In genomic region chr11:49820928-49821327, GRCm38 (mm10) we compare ENCODE assay signal across 26 mouse cellular contexts. TPM values are rescaled to one million over a fixed set of nuclear protein-coding genes. Genes with fewer than 3 reads are reported as not detected.
DNase-seq lines count a peak whose midpoint lies in the region; ATAC-seq and TF ChIP-seq lines count a peak whose summit lies in the region.
"Had no signal": no experiment of that assay in that cellular context is flagged by ENCODE, and none has a peak within 500 bp of the region (broad histone marks: within the 10 kb centered on the region; RNA-seq: fewer than 3 reads in every experiment).

No protein-coding gene starts in this region.

- TF ChIP-seq CTCF in intestine, postnatal 0 days (IDR thresholded peaks at IDR 0.05; ENCODE audit: low read depth), result no peak

- H3K4me3 ChIP-seq in intestine, embryonic 14.5 days (ENCODE audit: low read depth, low read length), result no peak overlapping the region
- no peak overlapping the region for H3K4me3 ChIP-seq in intestine, postnatal 0 days (ENCODE audit: low read depth, low read length)
- H3K4me3 ChIP-seq in intestine, embryonic 15.5 days (replicated peaks), result no peak overlapping the region
- H3K4me3 ChIP-seq in stomach, embryonic 15.5 days (replicated peaks), result no peak overlapping the region
- H3K4me3 ChIP-seq: embryonic facial prominence, embryonic 12.5 days; embryonic facial prominence, embryonic 15.5 days; forebrain, embryonic 12.5 days; forebrain, embryonic 15.5 days; heart, embryonic 12.5 days; heart, embryonic 15.5 days; hindbrain, embryonic 10.5 days; hindbrain, embryonic 13.5 days had no signal

- H3K27ac ChIP-seq in intestine, embryonic 14.5 days (ENCODE audit: low read depth), result no peak overlapping the region
- H3K27ac ChIP-seq in intestine, postnatal 0 days (ENCODE audit: low read depth, low read length), result no peak overlapping the region
- no peak overlapping the region for H3K27ac ChIP-seq in intestine, embryonic 15.5 days
- no peak overlapping the region for H3K27ac ChIP-seq in stomach, embryonic 15.5 days
- H3K27ac ChIP-seq: embryonic facial prominence, embryonic 12.5 days; embryonic facial prominence, embryonic 15.5 days; forebrain, embryonic 12.5 days; forebrain, embryonic 15.5 days; heart, embryonic 15.5 days; hindbrain, embryonic 10.5 days; hindbrain, embryonic 13.5 days had no signal

- H3K4me1 ChIP-seq in intestine, embryonic 14.5 days (replicated peaks; ENCODE audit: control insufficient read depth, insufficient read depth, low read length), result no peaks in the 10 kb centered on the region
- no peaks in the 10 kb centered on the region for H3K4me1 ChIP-seq in intestine, postnatal 0 days (replicated peaks; ENCODE audit: control insufficient read depth, insufficient read depth, low read length)
- no peaks in the 10 kb centered on the region for H3K4me1 ChIP-seq in intestine, embryonic 15.5 days (replicated peaks)
- H3K4me1 ChIP-seq in stomach, embryonic 15.5 days, result no peaks in the 10 kb centered on the region
- H3K4me1 ChIP-seq: embryonic facial prominence, embryonic 12.5 days; embryonic facial prominence, embryonic 15.5 days; forebrain, embryonic 12.5 days; heart, embryonic 12.5 days; heart, embryonic 15.5 days; hindbrain, embryonic 10.5 days; hindbrain, embryonic 13.5 days had no signal

- 0 out of 2 replicates have a peak, but pooled peaks have one; percentile 23 for ATAC-seq in intestine, embryonic 14.5 days (replicated peaks; ENCODE audit: low FRiP score, low TSS enrichment, low read depth)
- no peak for ATAC-seq in intestine, postnatal 0 days
- peak; percentile 63 for ATAC-seq in intestine, embryonic 15.5 days
- 0 out of 2 replicates have a peak, but pooled peaks have one; percentile 35 for ATAC-seq in stomach, embryonic 15.5 days (ENCODE audit: insufficient read depth, low FRiP score, low read depth)
- ATAC-seq in erythroid progenitor cell, adult 5-6 weeks (replicated peaks; ENCODE audit: low FRiP score, poor library complexity, severe bottlenecking), result no peak
- ATAC-seq: forebrain, embryonic 15.5 days; hindbrain, embryonic 16.5 days had no signal

- no peak overlapping the region for H3K9ac ChIP-seq in intestine, embryonic 14.5 days (ENCODE audit: low read length)
- no peak overlapping the region for H3K9ac ChIP-seq in intestine, postnatal 0 days (ENCODE audit: low read depth, low read length)
- H3K9ac ChIP-seq in intestine, embryonic 15.5 days, result no peak overlapping the region
- H3K9ac ChIP-seq in stomach, embryonic 15.5 days, result no peak overlapping the region
- H3K9ac ChIP-seq: embryonic facial prominence, embryonic 12.5 days; embryonic facial prominence, embryonic 15.5 days; forebrain, embryonic 12.5 days; forebrain, embryonic 15.5 days; heart, embryonic 12.5 days; heart, embryonic 15.5 days; hindbrain, embryonic 13.5 days had no signal

- no peak overlapping the region for H3K4me2 ChIP-seq in intestine, embryonic 14.5 days (ENCODE audit: low read length)
- no peak overlapping the region for H3K4me2 ChIP-seq in intestine, postnatal 0 days (replicated peaks; ENCODE audit: low read depth)
- H3K4me2 ChIP-seq in intestine, embryonic 15.5 days (replicated peaks), result no peak overlapping the region
- H3K4me2 ChIP-seq in stomach, embryonic 15.5 days, result no peak overlapping the region
- H3K4me2 ChIP-seq: embryonic facial prominence, embryonic 12.5 days; embryonic facial prominence, embryonic 15.5 days; forebrain, embryonic 12.5 days; forebrain, embryonic 15.5 days; heart, embryonic 12.5 days; heart, embryonic 15.5 days; hindbrain, embryonic 13.5 days had no signal

- peaks cover 29% of the 10 kb centered on the region for H3K36me3 ChIP-seq in intestine, embryonic 14.5 days (ENCODE audit: control insufficient read depth, insufficient read depth, low read length)
- H3K36me3 ChIP-seq in intestine, postnatal 0 days (ENCODE audit: control insufficient read depth, insufficient read depth), result no peaks in the 10 kb centered on the region
- no peaks in the 10 kb centered on the region for H3K36me3 ChIP-seq in intestine, embryonic 15.5 days
- H3K36me3 ChIP-seq in stomach, embryonic 15.5 days, result no peaks in the 10 kb centered on the region
- H3K36me3 ChIP-seq: heart, embryonic 15.5 days had no signal

- no peaks in the 10 kb centered on the region for H3K27me3 ChIP-seq in intestine, embryonic 14.5 days (replicated peaks; ENCODE audit: control insufficient read depth, insufficient read depth, low read length)
- no peaks in the 10 kb centered on the region for H3K27me3 ChIP-seq in intestine, postnatal 0 days (replicated peaks; ENCODE audit: control insufficient read depth, insufficient read depth, low read length)
- H3K27me3 ChIP-seq in intestine, embryonic 15.5 days (replicated peaks), result no peaks in the 10 kb centered on the region
- H3K27me3 ChIP-seq in stomach, embryonic 15.5 days (replicated peaks), result no peaks in the 10 kb centered on the region
- H3K27me3 ChIP-seq: embryonic facial prominence, embryonic 12.5 days; embryonic facial prominence, embryonic 15.5 days; forebrain, embryonic 12.5 days; forebrain, embryonic 15.5 days; heart, embryonic 12.5 days; heart, embryonic 15.5 days; hindbrain, embryonic 13.5 days had no signal

- no peak for DNase-seq in intestine, embryonic 14.5 days (ENCODE audit: low spot score)
- no peak for DNase-seq in ovary, postnatal 36 days (ENCODE audit: low spot score)
- no peak for DNase-seq in retina, postnatal 1 day
- DNase-seq: adrenal gland, adult 2 months; adrenal gland, postnatal 14 days; cerebellum, adult 11 months; cerebellum, adult 2 months; cerebellum, adult 9-11 months; cerebellum, postnatal 25 days; gastrocnemius, postnatal 10 days; heart, adult 11 months; heart, postnatal 10 days; heart, postnatal 36 days had no signal

- no peaks in the 10 kb centered on the region for H3K9me3 ChIP-seq in intestine, embryonic 14.5 days (ENCODE audit: control insufficient read depth, low read length)
- H3K9me3 ChIP-seq in intestine, postnatal 0 days (ENCODE audit: control insufficient read depth), result no peaks in the 10 kb centered on the region
- no peaks in the 10 kb centered on the region for H3K9me3 ChIP-seq in intestine, embryonic 15.5 days
- H3K9me3 ChIP-seq in stomach, embryonic 15.5 days, result no peaks in the 10 kb centered on the region
- H3K9me3 ChIP-seq: embryonic facial prominence, embryonic 12.5 days; embryonic facial prominence, embryonic 15.5 days; forebrain, embryonic 12.5 days; forebrain, embryonic 15.5 days; heart, embryonic 12.5 days; heart, embryonic 15.5 days; hindbrain, embryonic 10.5 days; hindbrain, embryonic 13.5 days had no signal

- WGBS in intestine, embryonic 14.5 days, result 85% methylated on average over 2 of the region's 2 CpGs
- 70% methylated on average over 2 of the region's 2 CpGs for WGBS in intestine, postnatal 0 days
- 61% methylated on average over 2 of the region's 2 CpGs for WGBS in intestine, embryonic 15.5 days
- 72% methylated on average over 2 of the region's 2 CpGs for WGBS in stomach, embryonic 15.5 days

RNA-seq across cellular contexts. Expression of gene Mapk9, which starts 25.6 kb away (rescaled TPM):
- 32.2 and 33.4 TPM in 2 replicates for polyA plus RNA-seq in intestine, embryonic 14.5 days (2014; fragmentation: Nextera tagmentation; extraction: Ambion mirVana)
- polyA plus RNA-seq in intestine, postnatal 0 days (2015; fragmentation: Nextera tagmentation; extraction: Ambion mirVana), result 21.7 and 22.0 TPM in 2 replicates
- 29.9 and 32.1 TPM in 2 replicates for polyA plus RNA-seq in intestine, embryonic 15.5 days (2015; fragmentation: Nextera tagmentation; extraction: Ambion mirVana)
- 31.3 and 34.8 TPM in 2 replicates for polyA plus RNA-seq in stomach, embryonic 15.5 days (2015; fragmentation: Nextera tagmentation; extraction: Ambion mirVana)
- 18.9 and 21.6 TPM in 2 replicates for total RNA-seq in erythroid progenitor cell, adult 5-6 weeks (2015; ENCODE audit: low replicate concordance)
- 19.4 and 27.6 TPM in 2 replicates for total RNA-seq in erythroid progenitor cell, adult 5-6 weeks (2017; ENCODE audit: low replicate concordance)

RNA-seq across cellular contexts. Expression of gene Gfpt2, which starts 26.9 kb away (rescaled TPM):
- 7.0 and 7.7 TPM in 2 replicates for polyA plus RNA-seq in intestine, embryonic 14.5 days (2014; fragmentation: Nextera tagmentation; extraction: Ambion mirVana)
- polyA plus RNA-seq in intestine, postnatal 0 days (2015; fragmentation: Nextera tagmentation; extraction: Ambion mirVana), result 1.7 and 2.8 TPM in 2 replicates
- polyA plus RNA-seq in intestine, embryonic 15.5 days (2015; fragmentation: Nextera tagmentation; extraction: Ambion mirVana), result 6.5 and 6.7 TPM in 2 replicates
- 8.1 and 8.7 TPM in 2 replicates for polyA plus RNA-seq in stomach, embryonic 15.5 days (2015; fragmentation: Nextera tagmentation; extraction: Ambion mirVana)
- total RNA-seq in erythroid progenitor cell, adult 5-6 weeks (2015; ENCODE audit: low replicate concordance), result 0.72 TPM in 1 of 2 replicates, not detected in the other
- total RNA-seq in erythroid progenitor cell, adult 5-6 weeks (2017; ENCODE audit: low replicate concordance), result not detected in 2 replicates

Comparison
In these comparisons a context has a peak if more than half of its experiments do, and no peak if none do; other contexts are left out.
1. ATAC-seq: peak in intestine, embryonic 14.5 days (single experiment), intestine, embryonic 15.5 days (single experiment) and stomach, embryonic 15.5 days (single experiment); none in intestine, postnatal 0 days (single experiment) and erythroid progenitor cell, adult 5-6 weeks (single experiment).